Mouse (Mus musculus): ENCODE data around the gene Ms4a6d. TPM values are rescaled to one million over a fixed set of nuclear protein-coding genes. Genes with fewer than 3 reads are reported as not detected.
"Not testable (repeated sequence)": the region's sequence is repeated elsewhere in the genome, so short reads cannot be mapped to it uniquely, and the experiment has no call there.

Ms4a6d gene
- polyA plus RNA-seq, 1 experiment, result not detected

DNA sequence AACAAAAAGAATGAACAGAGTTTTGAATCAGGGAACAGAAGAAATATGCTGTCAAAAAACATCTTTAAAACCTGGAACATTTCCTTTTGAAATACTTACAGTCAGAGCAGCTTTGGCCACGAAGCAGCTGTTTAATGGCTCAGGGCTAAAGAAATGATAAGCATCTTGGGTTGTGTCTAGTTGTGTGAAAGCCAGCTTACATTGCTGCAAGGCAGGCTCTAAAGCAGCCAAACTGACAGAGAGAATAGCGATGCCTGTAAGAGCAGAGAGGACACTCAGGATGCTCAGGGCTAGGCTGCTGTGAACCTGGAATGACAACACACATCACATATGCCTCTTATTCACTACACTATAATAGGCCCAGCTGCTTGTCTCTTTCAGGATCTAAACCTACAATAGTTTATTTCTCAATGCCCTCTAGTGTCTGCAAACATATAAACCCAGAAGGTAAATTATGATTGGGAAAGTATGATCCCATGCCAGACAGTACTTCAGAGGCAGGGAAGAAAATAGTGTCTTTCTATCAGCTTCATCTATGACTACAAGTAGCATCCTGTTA, 14.7 kb downstream of the Ms4a6d start:
- 70% methylated on average over 2 of the region's 2 CpGs for WGBS

DNA sequence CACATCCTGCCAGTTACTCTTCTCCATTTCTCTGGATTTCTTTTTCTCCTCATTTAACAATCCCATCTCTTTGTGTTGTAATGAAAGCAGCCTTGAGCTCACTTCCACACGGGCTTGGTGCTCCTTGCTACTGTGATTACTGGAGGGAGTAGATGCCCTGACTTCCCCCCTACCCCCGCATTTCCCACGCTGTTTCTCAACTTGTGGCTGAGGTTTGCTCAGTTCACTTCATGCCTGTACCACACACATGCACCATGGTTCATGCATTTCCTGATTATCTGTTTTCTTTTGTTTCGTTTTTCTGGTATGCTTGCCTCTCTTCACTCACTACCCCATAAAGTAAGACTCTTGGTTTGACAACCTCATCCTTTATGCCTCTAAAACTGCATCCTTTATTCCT, 15.4 kb downstream of the Ms4a6d start:
- Histone ChIP-seq H3K27ac (ENCODE audit: insufficient read depth, low read depth, low read length) (no peak overlapping the region), H3K4me1 (ENCODE audit: control insufficient read depth, insufficient read depth, low read length) (no peaks in the 10 kb centered on the region), H3K4me3 (ENCODE audit: insufficient read depth, low read depth, low read length) (no peak overlapping the region)
- TF ChIP-seq CTCF (IDR thresholded peaks at IDR 0.05; ENCODE audit: insufficient read depth, low read depth, low read length) (no peak), POLR2A (IDR thresholded peaks at IDR 0.05; ENCODE audit: insufficient read depth, low read depth, low read length) (no peak)
- 61% methylated on average over 4 of the region's 4 CpGs for WGBS

More for the DNA sequence above, 14.7 kb downstream of the Ms4a6d start:
- Histone ChIP-seq H3K27ac (ENCODE audit: insufficient read depth, low read depth, low read length) (no peak overlapping the region), H3K4me1 (ENCODE audit: control insufficient read depth, insufficient read depth, low read length) (no peaks in the 10 kb centered on the region), H3K4me3 (ENCODE audit: insufficient read depth, low read depth, low read length) (no peak overlapping the region)
- TF ChIP-seq CTCF (IDR thresholded peaks at IDR 0.05; ENCODE audit: insufficient read depth, low read depth, low read length) (no peak), POLR2A (IDR thresholded peaks at IDR 0.05; ENCODE audit: insufficient read depth, low read depth, low read length) (no peak)

DNA sequence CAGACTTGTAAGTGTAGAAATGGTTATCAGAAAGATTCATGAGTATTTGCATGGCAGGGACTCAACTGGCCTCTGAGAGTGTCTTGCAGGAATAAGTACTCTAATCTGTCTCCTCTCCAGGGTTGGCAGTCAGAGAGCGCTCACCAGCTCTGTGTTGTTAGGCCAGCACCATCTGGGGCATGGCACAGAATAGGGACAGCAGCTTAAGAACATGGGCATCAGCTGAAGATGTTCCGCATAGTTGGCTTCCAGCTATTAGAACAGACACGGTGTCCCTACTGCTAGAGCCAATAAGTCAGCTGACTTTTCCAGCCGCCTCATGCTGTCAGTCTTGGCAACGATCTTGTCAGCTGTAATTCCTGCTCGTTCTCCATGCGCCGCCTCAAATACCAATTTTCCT, 29.7 kb downstream of the Ms4a6d start:
- H3K4me3 ChIP-seq (ENCODE audit: insufficient read depth, low read depth, low read length), result no peak overlapping the region
- no peaks in the 10 kb centered on the region for H3K4me1 ChIP-seq (ENCODE audit: control insufficient read depth, insufficient read depth, low read length)
- TF ChIP-seq POLR2A (IDR thresholded peaks at IDR 0.05; ENCODE audit: insufficient read depth, low read depth, low read length) (no peak), CTCF (IDR thresholded peaks at IDR 0.05; ENCODE audit: insufficient read depth, low read depth, low read length) (no peak)
- no peak overlapping the region for H3K27ac ChIP-seq (ENCODE audit: insufficient read depth, low read depth, low read length)
- 89% methylated on average over 8 of the region's 8 CpGs for WGBS

DNA sequence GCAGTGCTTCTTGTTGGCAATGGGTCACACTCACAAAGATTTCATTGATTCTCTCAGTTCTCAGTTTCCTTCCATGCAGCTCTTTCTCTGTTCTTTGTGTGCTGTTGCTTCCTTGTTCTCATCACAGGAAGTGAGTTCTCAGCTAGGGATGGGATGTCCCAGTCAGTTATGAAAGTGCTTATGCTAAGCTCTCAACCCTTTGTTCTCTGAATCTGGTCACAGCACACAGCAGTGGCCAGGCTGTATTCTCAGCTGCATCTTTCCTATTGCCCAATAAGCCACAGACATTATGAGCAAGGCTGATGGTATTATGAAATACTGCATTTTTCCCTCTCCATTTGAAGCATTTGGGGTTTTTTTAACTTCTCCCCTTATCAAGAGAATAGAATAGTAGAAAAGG, 45.1 kb downstream of the Ms4a6d start:
- not testable (repeated sequence) for H3K4me1 ChIP-seq (ENCODE audit: control insufficient read depth, insufficient read depth, low read length); H3K4me3 ChIP-seq (ENCODE audit: insufficient read depth, low read depth, low read length); H3K27ac ChIP-seq (ENCODE audit: insufficient read depth, low read depth, low read length)

DNA sequence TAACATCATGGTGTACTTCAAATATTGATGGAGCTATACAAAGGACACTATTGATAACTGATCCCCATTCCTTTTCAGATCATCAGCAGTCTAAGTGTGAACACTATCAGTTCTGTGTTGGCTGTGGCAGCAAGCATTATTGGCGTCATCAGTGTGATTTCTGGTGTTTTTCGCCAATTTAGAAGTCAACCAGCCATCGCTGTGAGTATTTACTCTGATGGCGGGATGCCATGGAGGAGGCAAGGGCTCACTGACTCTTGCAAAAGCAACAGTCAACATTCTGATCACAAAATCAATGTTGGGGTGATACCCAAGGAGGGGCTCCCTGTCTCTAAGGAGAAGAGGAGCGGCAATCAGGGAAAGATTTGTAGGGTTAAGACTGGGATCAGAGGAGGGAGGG, 49.9 kb downstream of the Ms4a6d start:
- 86% methylated on average over 5 of the region's 5 CpGs for WGBS
- no peak for TF ChIP-seq CTCF (IDR thresholded peaks at IDR 0.05; ENCODE audit: insufficient read depth, low read depth, low read length)
- TF ChIP-seq POLR2A (IDR thresholded peaks at IDR 0.05; ENCODE audit: insufficient read depth, low read depth, low read length), result no peak
- Histone ChIP-seq H3K4me3 (ENCODE audit: insufficient read depth, low read depth, low read length) (no peak overlapping the region), H3K27ac (ENCODE audit: insufficient read depth, low read depth, low read length) (no peak overlapping the region), H3K4me1 (ENCODE audit: control insufficient read depth, insufficient read depth, low read length) (no peaks in the 10 kb centered on the region)

DNA sequence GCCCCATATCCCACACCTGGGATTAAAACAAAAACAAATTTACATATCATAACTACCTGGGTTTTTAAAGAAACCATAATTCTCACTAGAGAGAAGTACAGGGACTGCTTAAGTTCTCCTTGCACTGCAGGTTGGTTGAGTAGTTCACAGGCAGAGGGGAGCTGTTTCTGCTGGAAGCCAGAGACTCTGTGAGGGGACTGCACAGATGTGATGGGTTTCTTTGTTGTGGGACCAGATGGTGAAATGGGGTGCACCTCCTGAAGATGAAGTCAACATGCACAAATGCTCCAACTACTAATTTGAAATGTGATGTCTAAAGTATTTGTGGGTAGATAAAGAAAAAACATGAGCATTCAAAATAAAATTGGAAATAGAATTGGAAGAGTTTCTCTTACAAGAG, 56.7 kb downstream of the Ms4a6d start:
- H3K4me3 ChIP-seq (ENCODE audit: insufficient read depth, low read depth, low read length), result no peak overlapping the region
- TF ChIP-seq CTCF (IDR thresholded peaks at IDR 0.05; ENCODE audit: insufficient read depth, low read depth, low read length) (no peak), POLR2A (IDR thresholded peaks at IDR 0.05; ENCODE audit: insufficient read depth, low read depth, low read length) (no peak)
- H3K27ac ChIP-seq (ENCODE audit: insufficient read depth, low read depth, low read length), result no peak overlapping the region
- no peaks in the 10 kb centered on the region for H3K4me1 ChIP-seq (ENCODE audit: control insufficient read depth, insufficient read depth, low read length)

DNA sequence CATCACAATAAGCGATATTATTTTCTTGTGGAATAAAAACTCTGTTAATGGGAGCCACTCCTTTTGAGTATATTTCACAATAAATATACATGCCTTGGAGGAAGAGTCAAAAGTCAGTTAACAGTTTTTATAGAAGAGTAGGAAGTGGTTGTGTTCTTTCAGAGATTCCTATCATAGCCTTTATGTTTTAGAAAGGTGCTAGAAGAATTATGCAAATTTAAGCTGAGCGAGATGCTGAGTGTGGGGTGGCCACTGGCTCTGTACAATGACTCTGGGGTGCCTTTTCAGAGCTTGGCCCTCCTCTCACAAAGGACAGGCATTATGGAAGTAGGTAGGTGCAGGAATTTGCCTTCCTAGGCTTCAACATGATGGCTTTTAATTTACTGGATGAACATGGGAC, 60.3 kb downstream of the Ms4a6d start:
- not testable (repeated sequence) for H3K4me3 ChIP-seq (ENCODE audit: insufficient read depth, low read depth, low read length); H3K4me1 ChIP-seq (ENCODE audit: control insufficient read depth, insufficient read depth, low read length); H3K27ac ChIP-seq (ENCODE audit: insufficient read depth, low read depth, low read length)
- 89% methylated on average over 2 of the region's 2 CpGs for WGBS

DNA sequence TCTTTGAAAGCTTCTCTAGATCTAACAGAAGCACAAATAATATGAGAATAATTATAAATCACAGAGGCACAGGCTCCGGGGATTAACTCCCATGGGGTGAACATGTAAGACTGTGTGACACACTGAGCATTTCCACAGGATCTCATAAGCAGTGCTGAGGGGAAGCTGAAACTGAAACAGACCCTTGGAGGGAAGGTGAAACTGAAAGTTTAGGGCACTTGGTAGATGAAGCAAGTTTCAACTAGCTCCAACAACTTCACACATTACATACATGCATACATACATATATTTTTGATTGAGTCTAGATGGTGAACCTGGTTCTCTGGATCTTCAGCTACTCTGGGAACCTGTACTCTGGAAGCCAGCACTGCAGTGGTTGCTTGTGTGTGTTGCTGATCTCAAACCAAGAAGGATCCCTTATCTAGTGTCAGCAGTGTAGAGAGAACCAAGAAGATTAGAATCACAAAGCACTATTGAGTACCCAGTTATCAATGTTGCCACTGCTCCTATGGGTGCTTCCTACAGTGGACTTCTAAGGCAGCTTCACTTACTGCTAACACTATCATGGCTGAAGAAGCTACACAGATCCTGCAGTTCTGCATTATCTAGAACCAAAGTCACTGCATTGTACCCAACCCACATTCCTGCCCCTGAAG, 64.4 kb downstream of the Ms4a6d start:
- not testable (repeated sequence) for H3K4me1 ChIP-seq (ENCODE audit: control insufficient read depth, insufficient read depth, low read length); H3K27ac ChIP-seq (ENCODE audit: insufficient read depth, low read depth, low read length); H3K4me3 ChIP-seq (ENCODE audit: insufficient read depth, low read depth, low read length)
- 89% methylated on average over 1 of the region's 1 CpGs for WGBS

DNA sequence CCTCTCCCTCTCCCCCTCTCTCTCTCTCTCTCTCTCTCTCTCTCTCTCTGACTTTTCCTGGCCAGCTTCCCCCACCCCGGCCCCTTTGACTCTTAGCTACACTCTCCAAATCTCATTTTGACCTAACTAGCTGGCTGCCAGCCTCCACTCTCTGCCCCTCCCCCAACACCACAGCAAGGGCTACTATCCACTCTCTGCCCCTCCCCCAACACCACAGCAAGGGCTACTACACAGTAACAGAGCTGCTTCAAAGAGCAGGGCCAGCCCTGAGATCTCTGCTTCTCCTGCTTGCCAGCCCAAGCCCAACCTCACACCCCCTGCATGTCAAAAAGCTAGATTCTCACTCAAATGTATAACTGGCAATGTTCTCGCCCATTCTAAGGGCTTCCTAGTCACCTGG, 67.3 kb downstream of the Ms4a6d start:
- H3K4me3 ChIP-seq (ENCODE audit: insufficient read depth, low read depth, low read length), result no peak overlapping the region
- H3K27ac ChIP-seq (ENCODE audit: insufficient read depth, low read depth, low read length), result no peak overlapping the region
- WGBS, result 19% methylated on average over 2 of the region's 2 CpGs
- TF ChIP-seq CTCF (IDR thresholded peaks at IDR 0.05; ENCODE audit: insufficient read depth, low read depth, low read length), result no peak
- no peak for TF ChIP-seq POLR2A (IDR thresholded peaks at IDR 0.05; ENCODE audit: insufficient read depth, low read depth, low read length)
- no peaks in the 10 kb centered on the region for H3K4me1 ChIP-seq (ENCODE audit: control insufficient read depth, insufficient read depth, low read length)

Other genes starting within 250 kb of the Ms4a6d start
- gene Ms4a4a, start 229.3 kb downstream of the Ms4a6d start, polyA plus RNA-seq (2012; ENCODE audit: insufficient read depth, insufficient read length, low replicate concordance, missing spikeins), result not detected in 2 replicates
- not detected in 2 replicates for gene Ms4a4c, start 200.1 kb downstream of the Ms4a6d start, polyA plus RNA-seq (2012; ENCODE audit: insufficient read depth, insufficient read length, low replicate concordance, missing spikeins)
- gene Ms4a4b, start 161.3 kb downstream of the Ms4a6d start, polyA plus RNA-seq (2012; ENCODE audit: insufficient read depth, insufficient read length, low replicate concordance, missing spikeins), result not detected in 2 replicates
- not detected in 2 replicates for gene Ms4a6c, start 135.5 kb downstream of the Ms4a6d start, polyA plus RNA-seq (2012; ENCODE audit: insufficient read depth, insufficient read length, low replicate concordance, missing spikeins)
- not detected in 2 replicates for gene Gm8369, start 118.9 kb downstream of the Ms4a6d start, polyA plus RNA-seq (2012; ENCODE audit: insufficient read depth, insufficient read length, low replicate concordance, missing spikeins)
- not detected in 2 replicates for gene Ms4a6b, start 88.3 kb downstream of the Ms4a6d start, polyA plus RNA-seq (2012; ENCODE audit: insufficient read depth, insufficient read length, low replicate concordance, missing spikeins)
- gene Ms4a4d, start 68.0 kb downstream of the Ms4a6d start, polyA plus RNA-seq (2012; ENCODE audit: insufficient read depth, insufficient read length, low replicate concordance, missing spikeins), result not detected in 2 replicates
- not detected in 2 replicates for gene Ms4a2, start 18.9 kb upstream of the Ms4a6d start, polyA plus RNA-seq (2012; ENCODE audit: insufficient read depth, insufficient read length, low replicate concordance, missing spikeins)
- not detected in 2 replicates for gene Ms4a3, start 36.0 kb upstream of the Ms4a6d start, polyA plus RNA-seq (2012; ENCODE audit: insufficient read depth, insufficient read length, low replicate concordance, missing spikeins)
- gene Oosp2, start 55.7 kb upstream of the Ms4a6d start, polyA plus RNA-seq (2012; ENCODE audit: insufficient read depth, insufficient read length, low replicate concordance, missing spikeins), result not detected in 2 replicates
- gene Oosp1, start 86.3 kb upstream of the Ms4a6d start, polyA plus RNA-seq (2012; ENCODE audit: insufficient read depth, insufficient read length, low replicate concordance, missing spikeins), result not detected in 2 replicates
- not detected in 2 replicates for gene Oosp3, start 92.2 kb upstream of the Ms4a6d start, polyA plus RNA-seq (2012; ENCODE audit: insufficient read depth, insufficient read length, low replicate concordance, missing spikeins)
- not detected in 2 replicates for gene Gif, start 142.7 kb upstream of the Ms4a6d start, polyA plus RNA-seq (2012; ENCODE audit: insufficient read depth, insufficient read length, low replicate concordance, missing spikeins)
- gene Mrpl16, start 165.5 kb upstream of the Ms4a6d start, polyA plus RNA-seq (2012; ENCODE audit: insufficient read depth, insufficient read length, low replicate concordance, missing spikeins), result not detected in 2 replicates
- not detected in 2 replicates for gene Stx3, start 214.6 kb upstream of the Ms4a6d start, polyA plus RNA-seq (2012; ENCODE audit: insufficient read depth, insufficient read length, low replicate concordance, missing spikeins)
- gene Olfr1417, start 234.4 kb upstream of the Ms4a6d start, polyA plus RNA-seq (2012; ENCODE audit: insufficient read depth, insufficient read length, low replicate concordance, missing spikeins), result not detected in 2 replicates

Measured in olfactory bulb, adult 2 months (tissue).